Mouse (Mus musculus) olfactory bulb, adult 2 months (tissue): ENCODE measurements around the gene Lilra6.

ENCODE experiments used
- CTCF ChIP-seq: fragments of 200-500 bp; IDR thresholded peaks from 2 replicates; pipeline ENCODE4 v1.5.1; 2012; ENCODE audit warnings: low read depth, mild to moderate bottlenecking, low read length, moderate library complexity; ENCODE audit not compliant: insufficient read depth
- POLR2A ChIP-seq: fragments of 200-500 bp; IDR thresholded peaks from 2 replicates; pipeline ENCODE4 v1.6.1; 2012; ENCODE audit warnings: mild to moderate bottlenecking, low read depth, low read length, moderate library complexity; ENCODE audit not compliant: insufficient read depth

DNA sequence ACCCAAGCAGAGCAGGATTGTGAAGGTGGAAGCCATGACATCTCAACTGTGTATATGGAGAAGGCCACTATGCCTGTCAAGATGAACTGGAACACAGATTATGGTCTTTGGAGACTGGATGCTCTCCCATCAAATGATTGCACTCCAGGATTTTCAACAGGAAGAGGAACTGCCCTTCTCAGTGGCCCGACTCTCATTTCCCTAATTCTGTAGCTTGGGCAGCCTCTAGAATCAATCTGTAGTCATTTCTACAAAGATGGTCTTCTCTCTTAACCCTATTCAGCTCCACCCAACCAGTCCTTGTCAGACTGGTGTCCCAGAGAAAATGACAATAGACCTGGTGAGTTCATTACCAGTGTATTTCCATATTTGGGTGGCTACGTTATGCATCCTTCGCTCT is 42.1 kb upstream of the Lilra6 start:
- TF ChIP-seq CTCF (no peak), POLR2A (no peak)
